Mouse (Mus musculus) layer of hippocampus, adult 6 months (tissue): ENCODE data around the gene Itga11. TPM values are rescaled to one million over a fixed set of nuclear protein-coding genes. Genes with fewer than 3 reads are reported as not detected.

Experiments used
- long read RNA-seq, 2 experiments: library from polyadenylated mRNA; unstranded; transcript quantifications; one replicate each; pipeline ENCODE4 v2.0.0; 2019 to 2020
- polyA plus RNA-seq: library from polyadenylated mRNA; unstranded; fragments of <200 nt; fragmentation: Nextera tagmentation; gene quantifications from 2 replicates; pipeline ENCODE4 v1.2.3, GENCODE M21; 2021

Itga11 gene
- 0.85 and 1.0 TPM in 2 replicates for polyA plus RNA-seq
- long read RNA-seq, experiment 1, full-length matches to known transcripts = 1 of 2 reads
- long read RNA-seq, experiment 1, partial matches to known transcripts = 0 of 2 reads
- long read RNA-seq, experiment 1, other reads (novel, unspliced or antisense) = 1 of 2 reads
- long read RNA-seq, experiment 2, full-length matches to known transcripts = 1 of 3 reads
- long read RNA-seq, experiment 2, partial matches to known transcripts = 2 of 3 reads
- long read RNA-seq, experiment 2, other reads (novel, unspliced or antisense) = 0 of 3 reads

GRCm38 (mm10) chr9:62677641-62678549, at the start of gene Itga11:
Gene Itga11, plus strand, starts transcription at chr9:62677826.

GRCm38 (mm10) chr9:62811516-62812121, 134.0 kb downstream of the Itga11 start, which contains the start of gene Fem1b:
Gene Fem1b, minus strand, starts transcription at chr9:62811934.

Other genes starting within 250 kb of the Itga11 start
- 49.2 and 51.4 TPM in 2 replicates for gene Coro2b, start 140.8 kb upstream of the Itga11 start, polyA plus RNA-seq
- gene Fem1b, start 134.1 kb downstream of the Itga11 start, polyA plus RNA-seq = 8.5 and 9.9 TPM in 2 replicates
- 7.2 and 10.5 TPM in 2 replicates for gene Cln6, start 161.0 kb downstream of the Itga11 start, polyA plus RNA-seq
- 9.1 and 75.4 TPM in 2 replicates for gene Calml4, start 180.3 kb downstream of the Itga11 start, polyA plus RNA-seq